Mouse (Mus musculus) intestine, embryonic 16.5 days (tissue): ENCODE measurements around the gene Hid1. TPM values are rescaled to one million over a fixed set of nuclear protein-coding genes. Genes with fewer than 3 reads are reported as not detected.
A peak's percentile ranks its signal among the peaks of the same experiment; 100 is the strongest.

Experiments
- ATAC-seq: fragments of 200-750 bp; cut with Nextera tagmentation; 2 replicates; pipeline ENCODE4 v1.8.0; 2017; ENCODE audit warnings: moderate TSS enrichment, moderate library complexity
- H3K27ac ChIP-seq: fragments of 300-500 bp; sonication (generic); 2 replicates; pipeline ENCODE4 v1.5.1; 2014; ENCODE audit warnings: mild to moderate bottlenecking, low read length
- H3K27me3 ChIP-seq: fragments of 300-500 bp; sonication (generic); replicated peaks from 2 replicates; pipeline ENCODE4 v1.6.1; 2014; ENCODE audit warnings: low read length, control low read depth, mixed read lengths; ENCODE audit not compliant: control insufficient read depth, insufficient read depth
- H3K36me3 ChIP-seq: fragments of 300-500 bp; sonication (generic); 2 replicates; pipeline ENCODE4 v1.6.1; 2014; ENCODE audit warnings: low read length, control low read depth; ENCODE audit not compliant: control insufficient read depth, insufficient read depth
- H3K4me1 ChIP-seq: fragments of 300-500 bp; sonication (generic); 2 replicates; pipeline ENCODE4 v1.6.1; 2014; ENCODE audit warnings: low read length, control low read depth, mixed read lengths; ENCODE audit not compliant: control insufficient read depth, insufficient read depth
- H3K4me2 ChIP-seq: fragments of 300-500 bp; sonication (generic); 2 replicates; pipeline ENCODE4 v1.6.1; 2014; ENCODE audit warnings: low read depth, low read length, control low read depth
- H3K4me3 ChIP-seq: fragments of 300-500 bp; sonication (generic); 2 replicates; pipeline ENCODE4 v1.5.1; 2014; ENCODE audit warnings: mild to moderate bottlenecking, low read length
- H3K9ac ChIP-seq: fragments of 300-500 bp; sonication (generic); 2 replicates; pipeline ENCODE4 v1.6.1; 2014; ENCODE audit warnings: low read depth, low read length
- H3K9me3 ChIP-seq: fragments of 300-500 bp; sonication (generic); 2 replicates; pipeline ENCODE4 v1.6.1; 2016; ENCODE audit warnings: low read length, control low read depth; ENCODE audit not compliant: control insufficient read depth
- WGBS: fragments of 180-500 bp; shearing (Covaris S2); extraction: QIAGEN DNeasy Blood & Tissue Kit; methylation state at CpG from one replicate; pipeline ENCODE4 v1.1.7; 2014; 5-methylcytosine and 5-hydroxymethylcytosine counted together
- polyA plus RNA-seq: library from polyadenylated mRNA; unstranded; fragments of >200 nt; fragmentation: Nextera tagmentation; extraction: Ambion mirVana; gene quantifications from 2 replicates; pipeline ENCODE4 v1.2.1, GENCODE M21; 2015

Gene Hid1
- polyA plus RNA-seq: 20.5 and 22.0 TPM in 2 replicates

DNA sequence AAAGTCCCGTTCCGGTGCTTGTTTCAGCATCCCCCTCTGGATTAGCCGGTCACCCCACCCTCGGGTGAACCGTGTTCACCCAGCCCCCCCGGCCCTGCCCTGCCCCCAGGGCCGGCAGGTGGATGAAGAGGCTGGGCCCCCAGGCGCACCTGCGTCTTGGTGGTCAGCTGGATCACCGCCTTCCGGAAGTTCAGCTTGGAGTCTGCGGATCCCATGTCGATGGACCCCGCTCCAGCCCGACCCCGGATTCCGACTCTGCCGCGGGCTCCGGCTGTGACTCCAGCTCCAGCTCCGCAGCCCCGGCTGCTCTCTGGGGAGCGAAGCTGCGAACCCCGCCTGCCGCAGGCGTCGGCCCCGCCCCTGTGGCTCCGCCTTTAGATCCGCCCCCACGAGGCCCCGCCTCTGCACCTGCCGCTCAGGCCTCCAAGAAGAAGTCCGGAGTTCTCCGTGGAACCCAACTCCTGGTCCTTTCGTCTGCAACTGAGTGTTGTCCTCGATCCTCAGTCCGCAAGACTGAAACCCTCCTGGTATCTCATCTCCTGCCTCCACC is at the start of gene Hid1:
Gene Hid1, minus strand, starts transcription at position 362 of the 550 bp plus-strand sequence.
- no peaks in the 10 kb centered on the region for H3K9me3 ChIP-seq
- H3K36me3 ChIP-seq: no peaks in the 10 kb centered on the region
- peaks cover 10% of the 10 kb centered on the region for H3K4me1 ChIP-seq
- H3K4me3 ChIP-seq: peak within 1 kb of the TSS; percentile 60
- H3K4me2 ChIP-seq: peak within 1 kb of the TSS; percentile 90
- under 1% methylated on average over 37 of the region's 39 CpGs for WGBS
- peak within 1 kb of the TSS; percentile 72 for H3K9ac ChIP-seq
- ATAC-seq: peak; percentile 88
- peak within 1 kb of the TSS; percentile 60 for H3K27ac ChIP-seq
- H3K27me3 ChIP-seq: peaks cover 13% of the 10 kb centered on the region

DNA sequence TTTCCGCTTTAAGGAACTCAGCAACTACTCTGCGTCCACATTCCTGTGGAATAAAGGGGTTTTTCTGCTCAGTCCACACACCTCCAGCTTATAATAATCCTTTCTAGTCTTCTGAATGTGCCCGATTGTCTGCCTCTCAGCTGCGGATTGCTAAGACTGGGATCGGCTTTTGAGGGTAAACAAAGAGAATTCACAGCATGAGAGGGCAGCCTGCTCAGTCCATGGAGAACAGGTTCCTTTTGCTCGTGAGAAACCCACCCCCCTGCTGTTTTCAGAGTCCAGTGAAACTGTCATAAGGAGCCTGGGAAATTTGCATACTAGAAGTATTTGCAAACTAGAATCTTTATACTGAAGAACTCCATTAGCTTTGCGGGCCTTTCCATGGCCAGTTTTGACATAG is 42.0 kb upstream of the Hid1 start:
- ATAC-seq: no peak
- H3K9ac ChIP-seq: no peak overlapping the region
- WGBS: 78% methylated on average over 7 of the region's 7 CpGs
- H3K9me3 ChIP-seq: no peaks in the 10 kb centered on the region
- no peaks in the 10 kb centered on the region for H3K27me3 ChIP-seq
- H3K4me1 ChIP-seq: peaks cover 21% of the 10 kb centered on the region
- H3K4me2 ChIP-seq: no peak overlapping the region
- no peak overlapping the region; the same call in 1 of the 2 replicates for H3K27ac ChIP-seq
- peaks cover 5% of the 10 kb centered on the region for H3K36me3 ChIP-seq
- H3K4me3 ChIP-seq: no peak overlapping the region

DNA sequence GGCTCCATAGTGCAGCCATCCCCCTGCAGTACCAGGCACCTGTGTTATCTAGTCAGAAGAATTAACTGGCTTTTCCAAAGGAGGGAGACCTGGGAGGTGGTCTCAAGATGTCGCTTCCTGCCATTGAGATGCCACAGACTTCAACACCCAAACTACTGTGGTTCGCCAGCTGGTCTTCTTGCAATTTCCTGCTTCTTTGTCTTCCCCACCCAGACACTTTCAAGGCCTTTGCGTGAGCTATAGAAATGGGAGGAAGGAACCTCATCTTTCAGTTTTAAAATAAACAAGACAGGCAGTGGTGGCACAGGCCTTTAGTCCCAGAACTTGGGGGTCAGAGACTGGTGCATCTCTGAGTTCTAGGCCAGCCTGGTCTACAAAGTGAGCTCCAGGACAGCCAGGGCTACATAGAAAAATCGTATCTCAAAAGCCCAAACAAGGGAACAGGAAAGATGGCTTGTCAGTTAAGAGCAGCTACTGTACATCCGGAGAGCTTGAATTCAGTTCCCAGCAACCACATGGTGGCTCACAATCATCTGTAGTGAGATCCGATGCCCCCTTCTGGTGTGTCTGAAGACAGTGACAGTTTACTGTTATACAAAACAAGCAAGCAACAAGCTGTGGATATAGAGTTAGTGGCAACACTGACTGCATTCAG is 40.8 kb upstream of the Hid1 start:
- ATAC-seq: no peak
- Histone ChIP-seq H3K9ac (no peak overlapping the region), H3K27me3 (no peaks in the 10 kb centered on the region), H3K36me3 (peaks cover 5% of the 10 kb centered on the region), H3K9me3 (no peaks in the 10 kb centered on the region), H3K4me1 (peaks cover 20% of the 10 kb centered on the region), H3K27ac (no peak overlapping the region), H3K4me3 (no peak overlapping the region), H3K4me2 (no peak overlapping the region)
- 73% methylated on average over 6 of the region's 6 CpGs for WGBS

DNA sequence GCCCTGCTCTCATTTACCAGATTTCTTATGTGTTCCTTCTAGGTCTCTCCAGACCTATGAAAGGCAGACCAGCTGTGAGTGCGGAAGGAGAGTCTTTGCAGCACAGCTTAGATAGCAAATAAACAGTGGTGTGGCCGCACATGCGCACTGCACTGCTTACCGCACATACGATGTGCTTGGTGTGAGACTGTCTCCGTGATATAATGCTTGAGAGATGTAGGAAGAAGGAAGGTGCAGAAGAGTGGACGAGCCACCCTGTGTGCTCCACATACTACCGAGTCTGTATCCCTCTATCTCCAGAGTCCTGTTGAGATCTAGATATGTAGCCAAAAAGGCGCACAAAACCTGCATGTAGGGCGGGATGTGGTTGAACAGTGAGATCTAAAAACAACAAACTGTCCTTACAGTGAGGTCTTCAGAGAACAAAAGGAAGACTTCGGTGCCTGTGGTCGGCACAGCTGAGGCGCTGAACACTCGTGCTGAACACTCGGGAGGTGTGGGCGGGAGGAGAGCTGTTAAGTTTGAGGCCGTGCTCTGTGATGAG is 39.4 kb upstream of the Hid1 start:
- H3K36me3 ChIP-seq: peaks cover 5% of the 10 kb centered on the region
- no peak overlapping the region for H3K27ac ChIP-seq
- no peak overlapping the region for H3K9ac ChIP-seq
- H3K27me3 ChIP-seq: no peaks in the 10 kb centered on the region
- peaks cover 19% of the 10 kb centered on the region for H3K4me1 ChIP-seq
- no peak for ATAC-seq
- H3K4me3 ChIP-seq: no peak overlapping the region
- no peak overlapping the region for H3K4me2 ChIP-seq
- WGBS: 94% methylated on average over 17 of the region's 17 CpGs
- no peaks in the 10 kb centered on the region for H3K9me3 ChIP-seq

DNA sequence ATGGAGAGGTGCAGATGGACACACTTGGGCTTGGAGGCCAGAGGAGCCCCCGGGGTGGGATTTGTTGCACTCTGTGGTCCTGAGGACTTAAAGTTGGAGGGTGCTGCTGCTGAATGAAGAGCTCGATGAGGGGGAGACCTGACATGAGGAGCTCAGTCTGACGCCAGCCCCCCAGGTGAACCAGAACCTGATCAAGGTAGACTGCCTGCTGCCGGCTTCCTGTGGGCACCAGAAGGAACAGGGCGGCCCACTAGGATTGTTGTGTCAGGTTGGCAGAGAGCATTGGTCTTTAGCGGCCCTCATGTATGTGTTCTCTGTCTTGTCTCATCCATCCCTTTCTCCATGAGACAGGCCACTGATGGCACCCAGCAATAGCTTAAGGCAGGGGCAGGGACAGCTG is 38.2 kb upstream of the Hid1 start:
- no peak overlapping the region for H3K9ac ChIP-seq
- H3K4me3 ChIP-seq: no peak overlapping the region
- peaks cover 10% of the 10 kb centered on the region for H3K4me1 ChIP-seq
- ATAC-seq: no peak
- no peak overlapping the region for H3K4me2 ChIP-seq
- 96% methylated on average over 6 of the region's 6 CpGs for WGBS
- no peak overlapping the region for H3K27ac ChIP-seq
- no peaks in the 10 kb centered on the region for H3K27me3 ChIP-seq
- H3K9me3 ChIP-seq: no peaks in the 10 kb centered on the region
- H3K36me3 ChIP-seq: peaks cover 5% of the 10 kb centered on the region

DNA sequence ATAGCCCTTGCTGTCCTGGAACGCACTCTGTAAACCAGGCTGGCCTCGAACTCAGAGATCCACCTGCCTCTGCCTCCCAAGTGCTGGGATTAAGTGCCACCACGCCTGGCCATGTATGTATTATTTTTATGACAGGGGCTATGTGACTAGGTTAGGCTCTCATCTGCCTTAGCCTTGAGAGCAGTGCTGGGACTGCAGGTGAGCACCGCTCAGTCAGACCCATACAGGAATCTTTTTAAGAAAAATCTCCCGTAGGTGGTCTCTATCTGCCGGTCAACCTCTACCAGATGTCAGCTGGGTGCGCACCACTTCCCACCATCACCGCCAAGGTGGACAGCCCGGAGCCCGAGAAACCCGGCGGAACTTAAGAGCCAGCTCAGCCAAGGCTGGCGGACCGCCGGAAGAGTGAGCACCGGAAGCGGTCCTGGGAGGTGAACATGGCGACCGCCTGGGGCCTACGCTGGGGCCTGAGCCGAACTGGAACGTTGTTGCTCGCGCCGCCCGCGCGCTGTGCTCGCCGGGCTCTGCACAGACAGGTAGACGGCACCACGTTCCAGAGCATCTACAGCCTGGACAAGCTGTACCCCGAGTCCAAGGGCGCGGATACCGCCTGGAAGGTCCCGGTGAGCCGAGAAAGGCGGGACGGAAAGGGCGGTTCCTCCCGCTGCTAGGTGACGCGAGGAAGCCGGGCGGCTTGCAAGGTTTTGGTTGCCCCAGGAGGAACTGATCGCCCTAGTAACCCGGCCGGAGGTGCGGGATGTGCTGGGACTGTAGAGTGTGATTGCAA is 36.0 kb upstream of the Hid1 start, which contains the start of gene Mrpl58:
Gene Mrpl58, plus strand, starts transcription at position 415 of the 787 bp plus-strand sequence.
- H3K4me3 ChIP-seq: peak within 1 kb of the TSS; percentile 85
- no peaks in the 10 kb centered on the region for H3K9me3 ChIP-seq
- H3K4me2 ChIP-seq: peak within 1 kb of the TSS; percentile 84
- peaks cover 10% of the 10 kb centered on the region for H3K4me1 ChIP-seq
- peak within 1 kb of the TSS; percentile 95 for H3K9ac ChIP-seq
- no peaks in the 10 kb centered on the region for H3K36me3 ChIP-seq
- peak within 1 kb of the TSS; percentile 91 for H3K27ac ChIP-seq
- no peaks in the 10 kb centered on the region for H3K27me3 ChIP-seq
- WGBS: 3% methylated on average over 50 of the region's 50 CpGs
- peak; percentile 94 for ATAC-seq

DNA sequence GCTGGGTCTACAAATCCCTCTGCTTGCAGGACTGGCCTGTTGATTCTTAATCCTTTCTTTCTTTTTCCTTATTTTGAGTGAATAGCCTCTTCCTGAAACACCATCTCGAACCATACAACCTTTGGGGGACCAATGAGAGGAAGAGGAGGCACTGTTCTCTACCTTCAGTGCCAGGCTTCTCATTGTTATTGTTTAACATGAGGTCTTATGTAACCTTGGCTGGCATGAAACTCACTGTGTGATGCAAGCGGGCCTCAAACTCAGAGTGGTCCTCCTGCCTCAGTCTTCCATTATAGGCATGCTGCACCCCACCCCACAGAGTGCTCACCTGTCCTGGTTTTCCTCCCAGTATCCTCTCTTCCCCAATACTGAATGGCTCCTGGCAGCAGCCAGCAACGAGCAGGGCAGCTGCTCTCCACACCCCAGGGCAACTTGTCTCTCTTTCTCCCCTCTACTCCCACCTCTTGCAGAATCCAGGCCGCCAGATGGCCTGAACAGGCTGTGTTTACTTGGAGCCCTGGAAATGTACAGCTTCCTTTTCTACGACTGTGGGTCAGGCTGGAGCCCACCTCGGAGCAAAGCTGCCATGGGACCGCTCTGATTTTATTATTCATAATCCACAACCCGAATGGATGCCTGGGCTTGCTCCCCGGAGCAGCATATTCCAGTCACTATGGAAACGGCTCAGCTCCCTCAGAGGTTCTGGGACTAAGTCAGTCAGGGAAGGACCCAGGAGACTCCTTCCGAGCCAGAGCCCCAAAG is 33.3 kb upstream of the Hid1 start:
- no peak overlapping the region; the same call in 1 of the 2 replicates for H3K27ac ChIP-seq
- 35% methylated on average over 11 of the region's 11 CpGs for WGBS
- no peak for ATAC-seq
- H3K4me1 ChIP-seq: peaks cover 10% of the 10 kb centered on the region
- no peaks in the 10 kb centered on the region for H3K27me3 ChIP-seq
- no peaks in the 10 kb centered on the region for H3K9me3 ChIP-seq
- H3K36me3 ChIP-seq: no peaks in the 10 kb centered on the region
- H3K4me2 ChIP-seq: no peak overlapping the region
- no peak overlapping the region for H3K9ac ChIP-seq
- H3K4me3 ChIP-seq: no peak overlapping the region

DNA sequence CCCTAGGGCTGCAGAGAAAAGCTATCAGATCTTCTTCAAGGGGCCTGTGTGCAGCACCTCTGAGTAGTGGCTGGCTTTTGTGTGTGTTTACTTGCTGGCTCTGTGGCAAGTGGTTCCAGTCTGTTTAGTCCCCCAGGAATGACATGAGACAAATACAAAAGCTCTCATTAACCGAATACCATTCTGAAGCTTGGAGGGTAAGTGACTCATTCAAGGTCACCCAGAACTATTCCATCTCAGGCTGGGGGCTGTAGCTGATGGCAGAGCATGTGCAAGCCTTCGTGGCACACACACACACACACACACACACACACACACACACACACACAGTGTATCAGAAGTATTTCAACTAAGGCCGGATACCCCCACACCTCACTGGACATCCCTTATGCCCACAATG is 32.6 kb upstream of the Hid1 start:
- no peak overlapping the region for H3K4me2 ChIP-seq
- H3K27me3 ChIP-seq: no peaks in the 10 kb centered on the region
- ATAC-seq: no peak
- H3K4me3 ChIP-seq: no peak overlapping the region
- H3K9me3 ChIP-seq: no peaks in the 10 kb centered on the region
- WGBS: 63% methylated on average over 3 of the region's 3 CpGs
- H3K36me3 ChIP-seq: no peaks in the 10 kb centered on the region
- H3K9ac ChIP-seq: no peak overlapping the region
- H3K27ac ChIP-seq: no peak overlapping the region
- H3K4me1 ChIP-seq: peaks cover 10% of the 10 kb centered on the region

DNA sequence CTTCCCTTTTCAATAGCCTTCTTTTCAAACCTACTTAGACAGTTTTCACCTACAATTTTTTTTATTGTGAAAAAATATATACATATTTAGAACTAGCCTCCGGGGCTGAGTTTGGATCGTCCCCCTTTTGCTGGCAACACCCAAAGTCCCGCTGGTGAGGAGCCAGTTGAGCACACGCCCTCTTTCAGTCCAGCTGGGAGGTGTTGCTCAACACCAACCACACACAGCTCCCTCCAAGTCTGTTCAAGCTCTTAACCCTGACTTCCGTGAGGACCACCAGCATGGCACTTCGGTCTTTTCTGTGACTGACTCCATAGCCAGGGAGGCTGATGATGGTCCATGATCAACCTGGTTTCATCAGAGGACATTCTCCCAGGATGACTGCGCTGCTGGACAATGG is 30.5 kb upstream of the Hid1 start:
- Histone ChIP-seq H3K4me2 (no peak overlapping the region), H3K27me3 (no peaks in the 10 kb centered on the region), H3K27ac (no peak overlapping the region), H3K9me3 (no peaks in the 10 kb centered on the region), H3K4me3 (no peak overlapping the region), H3K4me1 (no peaks in the 10 kb centered on the region), H3K9ac (no peak overlapping the region), H3K36me3 (no peaks in the 10 kb centered on the region)
- ATAC-seq: no peak
- WGBS: 69% methylated on average over 7 of the region's 7 CpGs
